Mouse (Mus musculus): ENCODE data around the gene Olfr1212.

The Olfr1212 gene

GRCm38 (mm10) chr2:88953669-88954068, at the start of gene Olfr1212:
Olfr1212 (plus strand) TSS chr2:88953969.
- DNase-seq, result no peak

GRCm38 (mm10) chr2:88915057-88915456, 38.7 kb upstream of the Olfr1212 start, which contains the start of gene Olfr1209:
Olfr1209 (minus strand) TSS chr2:88915157.
- no peak for DNase-seq

GRCm38 (mm10) chr2:88938011-88938410, 15.8 kb upstream of the Olfr1212 start, which contains the start of gene Olfr1211:
Olfr1211 (minus strand) TSS chr2:88938111.
- no peak for DNase-seq

DNA sequence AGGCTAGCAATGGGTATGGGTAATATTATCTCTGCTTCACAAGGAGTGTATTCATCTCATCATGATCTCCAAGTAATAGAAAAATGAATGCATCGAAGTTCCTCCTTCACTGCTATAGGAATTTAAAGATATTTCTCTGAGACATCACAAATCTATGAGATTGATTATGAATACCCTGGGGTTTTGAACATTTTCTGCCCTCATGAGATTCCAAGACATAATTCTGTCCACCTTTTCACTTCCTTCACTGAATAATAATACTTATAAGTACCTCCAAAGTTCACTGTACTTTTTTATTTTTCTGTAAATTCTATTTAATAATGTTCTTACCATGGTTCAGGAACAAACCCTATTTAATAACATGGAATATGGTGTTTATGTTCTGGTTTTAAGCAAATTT, 26.4 kb downstream of the Olfr1212 start, which contains the start of gene Gm13762:
Gm13762 (minus strand) TSS at position 101 of the 400 bp plus-strand sequence.
- no peak for DNase-seq

DNA sequence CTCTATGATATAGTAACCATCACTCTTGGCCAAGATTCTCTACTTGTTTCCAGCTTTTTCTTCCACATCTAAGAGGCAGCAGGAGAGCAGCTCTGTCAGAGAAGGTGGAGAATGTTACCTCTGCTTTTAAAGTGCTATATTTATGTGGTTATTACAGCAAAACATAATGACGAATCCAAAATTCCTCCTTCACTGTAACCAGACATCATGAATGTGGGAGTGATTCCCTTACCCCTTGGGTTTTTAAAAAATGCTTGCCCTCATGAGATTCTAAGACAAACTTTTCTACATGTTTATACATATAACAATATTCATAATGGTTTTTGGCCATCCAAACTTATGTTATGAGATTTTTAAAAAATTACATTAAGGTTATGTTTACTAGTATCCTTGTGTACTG, 38.8 kb downstream of the Olfr1212 start, which contains the start of gene Olfr1214:
Olfr1214 (minus strand) TSS at position 101 of the 400 bp plus-strand sequence.
- no peak for DNase-seq

DNA sequence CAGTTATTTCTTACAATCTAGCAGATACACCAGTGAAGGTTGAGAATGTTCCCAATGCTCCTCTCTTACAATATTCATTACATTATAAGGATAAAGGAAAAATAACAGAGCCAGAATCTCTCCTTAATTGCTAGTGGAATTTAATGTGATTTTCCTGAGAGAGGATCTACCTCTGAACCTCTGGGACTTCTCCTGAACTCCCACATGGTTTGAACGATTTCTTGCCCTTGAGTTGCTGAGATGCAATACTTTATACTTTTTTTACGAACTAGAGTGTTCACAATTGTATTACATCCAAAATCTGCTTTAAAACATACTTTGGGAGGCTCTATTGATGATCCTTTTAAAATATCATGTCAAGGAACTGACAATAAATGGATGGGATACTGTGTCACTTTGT, 53.1 kb downstream of the Olfr1212 start, which contains the start of gene Olfr1215:
Olfr1215 (minus strand) TSS at position 101 of the 400 bp plus-strand sequence.
- no peak for DNase-seq
